Mouse (Mus musculus) forebrain, embryonic 15.5 days (tissue): ENCODE results near the gene Acsl3. TPM values are rescaled to one million over a fixed set of nuclear protein-coding genes. Genes with fewer than 3 reads are reported as not detected.

Experiments used
- ATAC-seq: fragments of 200-750 bp; cut with Nextera tagmentation; replicated peaks from 2 replicates; pipeline ENCODE4 v1.8.0; 2017; ENCODE audit warnings: mild to moderate bottlenecking, moderate TSS enrichment, moderate library complexity
- H3K27ac ChIP-seq: fragments of 300-500 bp; sonication (generic); replicated peaks from 2 replicates; pipeline ENCODE4 v1.5.1; 2015; ENCODE audit warnings: mild to moderate bottlenecking, inconsistent platforms
- H3K27me3 ChIP-seq: fragments of 300-500 bp; sonication (generic); 2 replicates; pipeline ENCODE4 v1.6.1; 2015; ENCODE audit warnings: inconsistent platforms
- H3K36me3 ChIP-seq: fragments of 300-500 bp; sonication (generic); 2 replicates; pipeline ENCODE4 v1.6.1; 2015; ENCODE audit warnings: mild to moderate bottlenecking, inconsistent platforms
- H3K4me1 ChIP-seq: fragments of 300-500 bp; sonication (generic); 2 replicates; pipeline ENCODE4 v1.6.1; 2015; ENCODE audit warnings: inconsistent platforms
- H3K4me2 ChIP-seq: fragments of 300-500 bp; sonication (generic); replicated peaks from 2 replicates; pipeline ENCODE4 v1.6.1; 2015; ENCODE audit warnings: mild to moderate bottlenecking, inconsistent platforms
- H3K4me3 ChIP-seq: fragments of 300-500 bp; sonication (generic); 2 replicates; pipeline ENCODE4 v1.5.1; 2015; ENCODE audit warnings: mild to moderate bottlenecking, inconsistent platforms
- H3K9ac ChIP-seq: fragments of 300-500 bp; sonication (generic); replicated peaks from 2 replicates; pipeline ENCODE4 v1.6.1; 2015; ENCODE audit warnings: mild to moderate bottlenecking, inconsistent platforms
- H3K9me3 ChIP-seq: fragments of 300-500 bp; sonication (generic); 2 replicates; pipeline ENCODE4 v1.6.1; 2016; ENCODE audit warnings: inconsistent platforms
- WGBS: fragments of 180-500 bp; shearing (Covaris S2); methylation state at CpG from one replicate; pipeline ENCODE4 v1.1.7; 2015; ENCODE audit warnings: mixed read lengths; 5-methylcytosine and 5-hydroxymethylcytosine counted together
- polyA plus RNA-seq: library from polyadenylated mRNA; unstranded; fragments of >200 nt; fragmentation: Nextera tagmentation; extraction: Ambion mirVana; gene quantifications from 2 replicates; pipeline ENCODE4 v1.2.1, GENCODE M21; 2015

Gene Acsl3
- 74.3 and 77.0 TPM in 2 replicates for polyA plus RNA-seq

GRCm38 (mm10) chr1:78657671-78658440 is at the start of gene Acsl3, which contains the start of gene Utp14b:
Acsl3 (plus strand) TSS chr1:78657825.
Utp14b (plus strand) TSS chr1:78658038.
- Histone ChIP-seq H3K27ac (peak within 1 kb of the TSS; percentile 96), H3K27me3 (no peaks in the 10 kb centered on the region), H3K4me1 (peaks cover 35% of the 10 kb centered on the region), H3K9me3 (no peaks in the 10 kb centered on the region), H3K4me3 (peak within 1 kb of the TSS; percentile 66), H3K4me2 (peak within 1 kb of the TSS; percentile 65), H3K9ac (peak within 1 kb of the TSS; percentile 87), H3K36me3 (no peaks in the 10 kb centered on the region)
- peak; percentile 100 for ATAC-seq
- WGBS: 2% methylated on average over 102 of the region's 104 CpGs

- Histone ChIP-seq H3K27ac (no peak overlapping the region), H3K9ac (no peak overlapping the region), H3K4me1 (no peaks in the 10 kb centered on the region), H3K36me3 (no peaks in the 10 kb centered on the region), H3K4me2 (no peak overlapping the region), H3K4me3 (no peak overlapping the region), H3K27me3 (no peaks in the 10 kb centered on the region), H3K9me3 (no peaks in the 10 kb centered on the region)
- ATAC-seq: no peak
- 30% methylated on average over 12 of the region's 12 CpGs for WGBS
These were observed 48.3 kb upstream of the Acsl3 start for GRCm38 (mm10) chr1:78609134-78609907.

- H3K9me3 ChIP-seq: no peaks in the 10 kb centered on the region
- H3K36me3 ChIP-seq: no peaks in the 10 kb centered on the region
- WGBS: 65% methylated on average over 4 of the region's 4 CpGs
- no peaks in the 10 kb centered on the region for H3K27me3 ChIP-seq
- no peak overlapping the region for H3K4me3 ChIP-seq
- H3K4me1 ChIP-seq: no peaks in the 10 kb centered on the region
- no peak overlapping the region for H3K27ac ChIP-seq
- no peak for ATAC-seq
- no peak overlapping the region for H3K9ac ChIP-seq
- H3K4me2 ChIP-seq: no peak overlapping the region
These were observed 46.6 kb upstream of the Acsl3 start for GRCm38 (mm10) chr1:78611039-78611438.

- Histone ChIP-seq H3K36me3 (no peaks in the 10 kb centered on the region), H3K9me3 (no peaks in the 10 kb centered on the region; the same call in 1 of the 2 replicates)
- 86% methylated on average over 1 of the region's 1 CpGs for WGBS
These were observed 44.7 kb upstream of the Acsl3 start for GRCm38 (mm10) chr1:78612959-78613358.

GRCm38 (mm10) chr1:78624352-78624751 is 33.3 kb upstream of the Acsl3 start:
- no peaks in the 10 kb centered on the region for H3K36me3 ChIP-seq
- WGBS: 91% methylated on average over 2 of the region's 2 CpGs
- H3K27ac ChIP-seq: no peak overlapping the region
- H3K4me2 ChIP-seq: no peak overlapping the region
- H3K27me3 ChIP-seq: no peaks in the 10 kb centered on the region
- no peak for ATAC-seq
- no peak overlapping the region for H3K4me3 ChIP-seq
- H3K9me3 ChIP-seq: no peaks in the 10 kb centered on the region
- no peaks in the 10 kb centered on the region for H3K4me1 ChIP-seq
- H3K9ac ChIP-seq: no peak overlapping the region

More at GRCm38 (mm10) chr1:78612959-78613358, 44.7 kb upstream of the Acsl3 start:
- Histone ChIP-seq H3K27ac (no peak overlapping the region), H3K4me1 (no peaks in the 10 kb centered on the region), H3K9ac (no peak overlapping the region), H3K27me3 (no peaks in the 10 kb centered on the region), H3K4me3 (no peak overlapping the region), H3K4me2 (no peak overlapping the region)
- ATAC-seq: no peak

GRCm38 (mm10) chr1:78634486-78634885 is 23.1 kb upstream of the Acsl3 start:
- 65% methylated on average over 3 of the region's 3 CpGs for WGBS
- Histone ChIP-seq H3K27ac (no peak overlapping the region), H3K9ac (no peak overlapping the region), H3K36me3 (no peaks in the 10 kb centered on the region), H3K27me3 (no peaks in the 10 kb centered on the region), H3K9me3 (no peaks in the 10 kb centered on the region), H3K4me3 (no peak overlapping the region), H3K4me1 (no peaks in the 10 kb centered on the region), H3K4me2 (no peak overlapping the region)
- ATAC-seq: no peak

GRCm38 (mm10) chr1:78640871-78641270 is 16.8 kb upstream of the Acsl3 start:
- ATAC-seq: no peak
- no peak overlapping the region for H3K4me2 ChIP-seq
- no peak overlapping the region for H3K9ac ChIP-seq
- H3K36me3 ChIP-seq: no peaks in the 10 kb centered on the region
- no peaks in the 10 kb centered on the region for H3K27me3 ChIP-seq
- H3K27ac ChIP-seq: no peak overlapping the region
- no peak overlapping the region for H3K4me3 ChIP-seq
- no peaks in the 10 kb centered on the region for H3K4me1 ChIP-seq
- H3K9me3 ChIP-seq: no peaks in the 10 kb centered on the region

- Histone ChIP-seq H3K9ac (no peak overlapping the region), H3K36me3 (no peaks in the 10 kb centered on the region), H3K4me1 (no peaks in the 10 kb centered on the region), H3K27ac (no peak overlapping the region), H3K4me2 (no peak overlapping the region), H3K9me3 (no peaks in the 10 kb centered on the region), H3K4me3 (no peak overlapping the region), H3K27me3 (no peaks in the 10 kb centered on the region)
- WGBS: 95% methylated on average over 3 of the region's 3 CpGs
- no peak for ATAC-seq
These were observed 15.8 kb upstream of the Acsl3 start for GRCm38 (mm10) chr1:78641791-78642190.

GRCm38 (mm10) chr1:78642197-78642596 is 15.4 kb upstream of the Acsl3 start:
- Histone ChIP-seq H3K4me3 (no peak overlapping the region), H3K9me3 (no peaks in the 10 kb centered on the region), H3K4me2 (no peak overlapping the region), H3K4me1 (no peaks in the 10 kb centered on the region), H3K27ac (no peak overlapping the region), H3K9ac (no peak overlapping the region), H3K27me3 (no peaks in the 10 kb centered on the region), H3K36me3 (no peaks in the 10 kb centered on the region)
- 66% methylated on average over 2 of the region's 2 CpGs for WGBS
- no peak for ATAC-seq

- Histone ChIP-seq H3K4me3 (no peak overlapping the region), H3K27ac (no peak overlapping the region), H3K4me2 (no peak overlapping the region), H3K4me1 (no peaks in the 10 kb centered on the region), H3K9ac (no peak overlapping the region), H3K36me3 (no peaks in the 10 kb centered on the region), H3K27me3 (no peaks in the 10 kb centered on the region), H3K9me3 (no peaks in the 10 kb centered on the region)
- WGBS: 65% methylated on average over 8 of the region's 8 CpGs
- no peak for ATAC-seq
These were observed 10.2 kb upstream of the Acsl3 start for GRCm38 (mm10) chr1:78647317-78647885.

- no peak overlapping the region for H3K27ac ChIP-seq
These were observed 8.2 kb upstream of the Acsl3 start for GRCm38 (mm10) chr1:78649269-78650061.

More at GRCm38 (mm10) chr1:78649269-78650061, 8.2 kb upstream of the Acsl3 start:
- Histone ChIP-seq H3K4me3 (no peak overlapping the region), H3K4me2 (no peak overlapping the region), H3K9me3 (no peaks in the 10 kb centered on the region), H3K9ac (no peak overlapping the region), H3K36me3 (no peaks in the 10 kb centered on the region), H3K4me1 (no peaks in the 10 kb centered on the region), H3K27me3 (no peaks in the 10 kb centered on the region)
- ATAC-seq: no peak
- 49% methylated on average over 6 of the region's 6 CpGs for WGBS
